Mouse (Mus musculus) frontal cortex, postnatal 14 days (tissue): ENCODE data around the gene Sf3a2.

Experiments used
- DNase-seq, 2 experiments: peaks; one replicate each; pipeline ENCODE4 v3.0.0; 2022; ENCODE audit warnings: low spot score in 2 of 2

Sf3a2 gene

DNA sequence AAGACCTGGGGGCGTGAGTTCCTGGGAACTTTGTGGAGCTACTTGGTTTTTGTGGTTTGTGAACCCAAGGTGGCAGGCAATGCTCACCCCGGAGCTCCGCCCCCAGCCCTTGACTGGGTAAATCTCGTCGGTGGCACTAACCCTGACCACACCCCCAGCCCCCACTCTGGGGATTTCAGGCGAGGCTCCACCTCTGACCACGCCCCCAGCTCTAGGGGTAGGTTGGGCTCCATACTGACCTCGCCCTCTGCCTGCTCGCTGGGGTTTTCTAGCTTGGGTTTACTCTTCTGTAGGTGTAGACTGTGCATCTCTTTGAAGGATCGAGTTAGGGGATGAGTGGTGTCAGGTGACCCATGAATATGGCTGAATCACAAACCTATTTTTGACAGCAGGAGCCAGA, 50.6 kb downstream of the Sf3a2 start:
- no peak for DNase-seq
